Mouse (Mus musculus): Measurements from ENCODE around the gene Gm10801.

GRCm38 (mm10) chr2:98697533-98697932, 35.5 kb downstream of the Gm10801 start:
- TF ChIP-seq CTCF (IDR thresholded peaks at IDR 0.05; ENCODE audit: borderline replicate concordance, insufficient read depth, low read length) = no peak
- no peak for TF ChIP-seq POLR2A (IDR thresholded peaks at IDR 0.05; ENCODE audit: low read depth, low read length)

All from embryonic fibroblast, embryonic 13.5 days (primary cell).